Comparison of ENCODE assay signal across 9 mouse cellular contexts in genomic region chr11:57868753-57869460, GRCm38 (mm10). TPM values are rescaled to one million over a fixed set of nuclear protein-coding genes. Genes with fewer than 3 reads are reported as not detected.
DNase-seq lines count a peak whose midpoint lies in the region; ATAC-seq and TF ChIP-seq lines count a peak whose summit lies in the region.
"Had no signal": no experiment of that assay in that cellular context is flagged by ENCODE, and none has a peak within 500 bp of the region (broad histone marks: within the 10 kb centered on the region; RNA-seq: fewer than 3 reads in every experiment).

No protein-coding gene starts in this region.

- no peak overlapping the region for H3K9ac ChIP-seq in kidney, embryonic 16.5 days (replicated peaks; ENCODE audit: low read length)
- no peak overlapping the region for H3K9ac ChIP-seq in ES-Bruce4 (ENCODE audit: low read depth, poor library complexity, severe bottlenecking)
- no peak overlapping the region for H3K9ac ChIP-seq in embryonic facial prominence, embryonic 14.5 days (ENCODE audit: low read depth, low read length)
- no peak overlapping the region for H3K9ac ChIP-seq in midbrain, embryonic 15.5 days
- H3K9ac ChIP-seq: liver, embryonic 15.5 days had no signal

- peak; percentile 71 for TF ChIP-seq CTCF in ES-Bruce4 (IDR thresholded peaks at IDR 0.05; ENCODE audit: low read depth, low read length)
- peak; percentile 29; the same call in 1 of the 2 replicates for TF ChIP-seq CTCF in small intestine, adult 2 months (IDR thresholded peaks at IDR 0.05; ENCODE audit: extremely low read depth, insufficient read length, insufficient replicate concordance, low read depth, low read length)

- DNase-seq in CD4-positive, CD25-positive, alpha-beta regulatory T cell, adult 2 months (ENCODE audit: low read depth, low spot score) = peak; percentile 5
- DNase-seq in kidney, postnatal 4 days = peak; percentile 47
- DNase-seq in embryonic facial prominence, embryonic 14.5 days (ENCODE audit: low spot score) = peak; percentile 42

- H3K27me3 ChIP-seq in kidney, embryonic 16.5 days (ENCODE audit: insufficient read depth, low read length) = no peaks in the 10 kb centered on the region
- no peaks in the 10 kb centered on the region for H3K27me3 ChIP-seq in ES-Bruce4 (ENCODE audit: control insufficient read depth, insufficient read depth, low read length, poor library complexity, severe bottlenecking)
- no peaks in the 10 kb centered on the region for H3K27me3 ChIP-seq in embryonic facial prominence, embryonic 14.5 days (replicated peaks; ENCODE audit: control insufficient read depth, insufficient read depth, low read length)
- H3K27me3 ChIP-seq in small intestine, adult 2 months (ENCODE audit: control insufficient read depth, insufficient read depth, low read length) = no peaks in the 10 kb centered on the region
- H3K27me3 ChIP-seq in midbrain, embryonic 15.5 days (replicated peaks) = no peaks in the 10 kb centered on the region

- no peaks in the 10 kb centered on the region for H3K36me3 ChIP-seq in kidney, embryonic 16.5 days (ENCODE audit: insufficient read depth, low read length)
- no peaks in the 10 kb centered on the region for H3K36me3 ChIP-seq in ES-Bruce4 (ENCODE audit: control insufficient read depth, insufficient read depth, low read length, poor library complexity, severe bottlenecking)
- no peaks in the 10 kb centered on the region for H3K36me3 ChIP-seq in embryonic facial prominence, embryonic 14.5 days (ENCODE audit: control insufficient read depth, insufficient read depth, low read length)
- H3K36me3 ChIP-seq in small intestine, adult 2 months (ENCODE audit: control insufficient read depth, insufficient read depth, low read length) = no peaks in the 10 kb centered on the region
- no peaks in the 10 kb centered on the region for H3K36me3 ChIP-seq in midbrain, embryonic 15.5 days (replicated peaks)
- H3K36me3 ChIP-seq: liver, embryonic 15.5 days had no signal

- TF ChIP-seq EP300 in ES-Bruce4 (IDR thresholded peaks at IDR 0.05; ENCODE audit: insufficient read depth, low read depth, low read length) = 0 out of 2 replicates have a peak, but pooled peaks have one; percentile 41

- no peak overlapping the region for H3K4me2 ChIP-seq in kidney, embryonic 16.5 days (replicated peaks; ENCODE audit: low read depth, low read length)
- H3K4me2 ChIP-seq in embryonic facial prominence, embryonic 14.5 days (ENCODE audit: low read depth, low read length) = no peak overlapping the region
- H3K4me2 ChIP-seq in midbrain, embryonic 15.5 days = no peak overlapping the region
- H3K4me2 ChIP-seq: liver, embryonic 15.5 days had no signal

- WGBS in kidney, embryonic 16.5 days = 50% methylated on average over 9 of the region's 9 CpGs
- WGBS in embryonic facial prominence, embryonic 14.5 days = 55% methylated on average over 9 of the region's 9 CpGs
- WGBS in small intestine, adult 2 months = 60% methylated on average over 9 of the region's 9 CpGs
- 53% methylated on average over 9 of the region's 9 CpGs for WGBS in midbrain, embryonic 15.5 days

- H3K4me1 ChIP-seq in kidney, embryonic 16.5 days (ENCODE audit: insufficient read depth, low read length) = no peaks in the 10 kb centered on the region
- no peaks in the 10 kb centered on the region for H3K4me1 ChIP-seq in ES-Bruce4 (ENCODE audit: control insufficient read depth, insufficient read depth, low read length)
- H3K4me1 ChIP-seq in embryonic facial prominence, embryonic 14.5 days (ENCODE audit: control insufficient read depth, insufficient read depth, low read length) = no peaks in the 10 kb centered on the region
- H3K4me1 ChIP-seq in small intestine, adult 2 months (ENCODE audit: control insufficient read depth, insufficient read depth, insufficient read length, low read length) = no peaks in the 10 kb centered on the region
- H3K4me1 ChIP-seq in midbrain, embryonic 15.5 days = no peaks in the 10 kb centered on the region
- H3K4me1 ChIP-seq: liver, embryonic 15.5 days had no signal

- no peaks in the 10 kb centered on the region for H3K9me3 ChIP-seq in kidney, embryonic 16.5 days (ENCODE audit: low read length)
- no peaks in the 10 kb centered on the region for H3K9me3 ChIP-seq in ES-Bruce4 (replicated peaks; ENCODE audit: control insufficient read depth, insufficient read depth, low read length, poor library complexity, severe bottlenecking)
- H3K9me3 ChIP-seq in embryonic facial prominence, embryonic 14.5 days (ENCODE audit: control insufficient read depth, low read length) = no peaks in the 10 kb centered on the region
- H3K9me3 ChIP-seq in midbrain, embryonic 15.5 days = no peaks in the 10 kb centered on the region
- H3K9me3 ChIP-seq: liver, embryonic 15.5 days had no signal

- H3K27ac ChIP-seq in kidney, embryonic 16.5 days (ENCODE audit: low read length) = no peak overlapping the region
- no peak overlapping the region for H3K27ac ChIP-seq in ES-Bruce4 (ENCODE audit: insufficient read depth, low read length)
- H3K27ac ChIP-seq in embryonic facial prominence, embryonic 14.5 days (replicated peaks; ENCODE audit: low read depth, low read length) = no peak overlapping the region
- no peak overlapping the region for H3K27ac ChIP-seq in small intestine, adult 2 months (ENCODE audit: insufficient read depth, low read depth, low read length)
- H3K27ac ChIP-seq in midbrain, embryonic 15.5 days = no peak overlapping the region
- H3K27ac ChIP-seq: liver, embryonic 15.5 days had no signal

- no peak for ATAC-seq in CD4-positive, CD25-positive, alpha-beta regulatory T cell, adult 4 months
- no peak for ATAC-seq in kidney, embryonic 16.5 days (ENCODE audit: low FRiP score, low TSS enrichment)
- no peak for ATAC-seq in embryonic facial prominence, embryonic 14.5 days (ENCODE audit: low read depth)
- ATAC-seq in midbrain, embryonic 15.5 days (replicated peaks) = no peak

- no peak overlapping the region for H3K4me3 ChIP-seq in kidney, embryonic 16.5 days (ENCODE audit: low read length)
- H3K4me3 ChIP-seq in ES-Bruce4 (ENCODE audit: low read depth, low read length) = no peak overlapping the region
- no peak overlapping the region for H3K4me3 ChIP-seq in embryonic facial prominence, embryonic 14.5 days (ENCODE audit: low read depth, low read length)
- H3K4me3 ChIP-seq in small intestine, adult 2 months (ENCODE audit: low read depth, low read length) = no peak overlapping the region
- H3K4me3 ChIP-seq in midbrain, embryonic 15.5 days = no peak overlapping the region
- H3K4me3 ChIP-seq: liver, embryonic 15.5 days had no signal

- TF ChIP-seq POLR2A in ES-Bruce4 (IDR thresholded peaks at IDR 0.05; ENCODE audit: insufficient read depth, low read length) = no peak
- TF ChIP-seq POLR2A in small intestine, adult 2 months (IDR thresholded peaks at IDR 0.05; ENCODE audit: low read depth, low read length) = no peak

RNA-seq across cellular contexts. Expression of gene Hand1, which starts 36.3 kb away (rescaled TPM):
- not detected for polyA plus RNA-seq in CD4-positive, CD25-positive, alpha-beta regulatory T cell, adult 4 months (2017; shearing (Covaris generic))
- 0.97 and 1.8 TPM in 2 replicates for polyA plus RNA-seq in kidney, embryonic 16.5 days (2015; fragmentation: Nextera tagmentation; extraction: Ambion mirVana)
- polyA plus RNA-seq in ES-Bruce4 (2011; ENCODE audit: insufficient read depth, insufficient read length, low read depth, missing spikeins) = 3.7 and 7.0 TPM in 2 replicates
- 1.6 and 1.7 TPM in 2 replicates for polyA plus RNA-seq in embryonic facial prominence, embryonic 14.5 days (2014; fragmentation: Nextera tagmentation; extraction: Ambion mirVana)
- 4.6 and 10.1 TPM in 2 replicates for polyA plus RNA-seq in small intestine, adult 2 months (2012; rRNA removed)
- not detected in 2 replicates for polyA plus RNA-seq in midbrain, embryonic 15.5 days (2015; fragmentation: Nextera tagmentation; extraction: Ambion mirVana)
